Mouse (Mus musculus) gastrocnemius, adult 18-20 months (tissue): ENCODE data around the gene Slc26a6. TPM values are rescaled to one million over a fixed set of nuclear protein-coding genes. Genes with fewer than 3 reads are reported as not detected.

Experiments used
- DNase-seq: peaks from one replicate; pipeline ENCODE4 v3.0.0; 2021; ENCODE audit warnings: low spot score
- microRNA-seq: library from miRNA; unstranded; fragments of <30 nt; microRNA quantifications from one replicate; pipeline ENCODE4 v1.2.0, GENCODE M21; 2021
- total RNA-seq, 2 experiments: library from RNA; stranded (reverse); gene quantifications; 2 replicates each; pipeline ENCODE4 v1.2.3; 2021

Slc26a6 gene
- total RNA-seq, 2 experiments from 2014 or later = 14.0 to 14.6 TPM

DNA sequence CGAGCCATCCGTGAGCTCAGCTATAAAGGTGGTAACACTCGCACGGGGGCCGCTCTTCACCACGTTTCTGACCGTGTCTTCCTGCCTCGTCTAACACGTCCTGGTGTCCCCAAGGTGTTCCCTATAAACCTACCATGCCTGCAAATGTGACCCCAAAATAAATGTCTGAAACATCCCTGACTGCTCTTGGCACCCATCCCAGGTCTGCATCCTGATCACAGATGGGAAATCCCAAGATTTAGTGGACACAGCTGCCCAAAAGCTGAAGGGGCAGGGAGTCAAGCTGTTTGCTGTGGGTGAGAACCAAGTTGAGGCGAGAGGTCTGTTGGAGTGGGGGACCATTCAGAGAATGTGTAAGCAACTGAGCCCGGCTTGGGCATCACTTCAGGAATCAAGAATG lies 102.2 kb downstream of the Slc26a6 start:
- DNase-seq = no peak

DNA sequence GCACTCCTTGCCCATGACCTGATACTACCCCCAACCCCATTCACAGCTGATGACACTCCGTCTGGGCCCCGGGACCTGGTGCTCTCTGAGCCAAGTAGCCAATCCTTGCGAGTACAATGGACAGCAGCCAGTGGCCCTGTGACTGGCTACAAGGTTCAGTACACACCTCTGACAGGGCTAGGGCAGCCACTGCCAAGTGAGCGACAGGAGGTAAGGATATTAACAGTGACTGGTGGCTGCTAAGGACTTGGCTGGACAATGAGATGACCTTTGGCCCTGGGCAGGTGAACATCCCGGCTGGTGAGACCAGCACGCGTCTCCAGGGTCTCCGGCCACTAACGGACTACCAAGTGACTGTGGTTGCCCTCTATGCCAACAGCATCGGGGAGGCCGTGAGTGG lies 102.8 kb downstream of the Slc26a6 start:
- DNase-seq = no peak

Small RNAs within 50 kb of the gene (microRNA-seq; reads per million reads assigned to microRNA genes)
- gene Gm23156 = not detected

Other genes starting within 250 kb of the Slc26a6 start
- 10 to 100 TPM; 73.1 to 84.5 TPM for gene Arih2, start 203.9 kb upstream of the Slc26a6 start, total RNA-seq
- gene Slc25a20, start 191.2 kb upstream of the Slc26a6 start, total RNA-seq = 10 to 100 TPM; 68.1 to 85.0 TPM
- gene Prkar2a, start 164.0 kb upstream of the Slc26a6 start, total RNA-seq = 100 to 1,000 TPM; 164 to 169 TPM
- gene Ip6k2, start 69.5 kb upstream of the Slc26a6 start, total RNA-seq = 10 to 100 TPM; 14.9 TPM
- gene Nckipsd, start 44.9 kb upstream of the Slc26a6 start, total RNA-seq = 1 to 10 TPM; 4.4 TPM
- gene Celsr3, start 27.0 kb upstream of the Slc26a6 start, total RNA-seq = under 1 TPM in 1 of 2 experiments, not detected in 1; 0.02 TPM
- gene Tmem89, start 61.3 kb downstream of the Slc26a6 start, total RNA-seq = not detected
- 100 to 1,000 TPM; 888 to 981 TPM for gene Uqcrc1, start 83.3 kb downstream of the Slc26a6 start, total RNA-seq
- gene Col7a1, start 100.3 kb downstream of the Slc26a6 start, total RNA-seq = 1 to 10 TPM; 2.2 to 3.5 TPM
- gene Ucn2, start 132.7 kb downstream of the Slc26a6 start, total RNA-seq = under 1 TPM; 0.27 to 0.90 TPM
- gene Pfkfb4, start 138.5 kb downstream of the Slc26a6 start, total RNA-seq = 10 to 100 TPM; 18.8 to 43.0 TPM
- gene Shisa5, start 185.3 kb downstream of the Slc26a6 start, total RNA-seq = 10 to 100 TPM in 1 of 2 experiments, 1 to 10 TPM in 1; 9.8 to 15.5 TPM
- gene Trex1, start 206.5 kb downstream of the Slc26a6 start, total RNA-seq = 10 to 100 TPM; 13.1 to 17.2 TPM
- 1 to 10 TPM; 8.9 to 9.2 TPM for gene Atrip, start 220.8 kb downstream of the Slc26a6 start, total RNA-seq
- 1 to 10 TPM; 7.9 to 8.1 TPM for gene Ccdc51, start 229.2 kb downstream of the Slc26a6 start, total RNA-seq
- gene Tma7, start 229.3 kb downstream of the Slc26a6 start, total RNA-seq = 100 to 1,000 TPM; 325 to 344 TPM
- 1 to 10 TPM in 1 of 2 experiments, under 1 TPM in 1; 0.68 to 1.4 TPM for gene Plxnb1, start 242.1 kb downstream of the Slc26a6 start, total RNA-seq